Mouse (Mus musculus) heart, adult 2 months (tissue): ENCODE measurements at regions not wholly inside any gene's neighbourhood (a gene's known extent, or its start where the extent isn't known, plus 50 kb on each side); places are given as distances from the start of the nearest gene placed in this dataset.

ENCODE experiments used
- CTCF ChIP-seq: fragments of 200-600 bp; IDR thresholded peaks from 2 replicates; pipeline ENCODE4 v1.8.1; 2022; ENCODE audit warnings: antibody characterized with exemption, mild to moderate bottlenecking, moderate library complexity
- EP300 ChIP-seq: fragments of 200-500 bp; IDR thresholded peaks from 2 replicates; pipeline ENCODE4 v1.6.1; 2011; ENCODE audit warnings: low read depth, low read length, control low read depth; ENCODE audit not compliant: insufficient read depth
- POLR2A ChIP-seq: fragments of 200-500 bp; IDR thresholded peaks from 2 replicates; pipeline ENCODE4 v1.6.1; 2011; ENCODE audit warnings: mild to moderate bottlenecking, low read depth, low read length, control low read depth; ENCODE audit not compliant: insufficient read depth

- TF ChIP-seq POLR2A (no peak), CTCF (no peak), EP300 (no peak)
These were observed 79.5 kb downstream of the Slc30a10 start for GRCm38 (mm10) chr1:185534129-185534528.
